Mouse (Mus musculus): Measurements from ENCODE around the gene Hmgcr.

- TF ChIP-seq CTCF (IDR thresholded peaks at IDR 0.05; ENCODE audit: low read depth) (no peak), EP300 (IDR thresholded peaks at IDR 0.05; ENCODE audit: low read depth) (no peak)
These were observed 17.7 kb downstream of the Hmgcr start for GRCm38 (mm10) chr13:96653041-96653440.
